Mouse (Mus musculus) stomach, adult 2 months (tissue): ENCODE results near the gene Adcy6. TPM values are rescaled to one million over a fixed set of nuclear protein-coding genes. Genes with fewer than 3 reads are reported as not detected.

ENCODE experiments used
- polyA plus RNA-seq: library from polyadenylated mRNA; depleted of rRNA; stranded (reverse); fragments of >200 nt; gene quantifications from 2 replicates; pipeline ENCODE4 v1.2.3, GENCODE M21; 2012; rRNA removed

The Adcy6 gene
- polyA plus RNA-seq = 45.7 and 64.2 TPM in 2 replicates

DNA sequence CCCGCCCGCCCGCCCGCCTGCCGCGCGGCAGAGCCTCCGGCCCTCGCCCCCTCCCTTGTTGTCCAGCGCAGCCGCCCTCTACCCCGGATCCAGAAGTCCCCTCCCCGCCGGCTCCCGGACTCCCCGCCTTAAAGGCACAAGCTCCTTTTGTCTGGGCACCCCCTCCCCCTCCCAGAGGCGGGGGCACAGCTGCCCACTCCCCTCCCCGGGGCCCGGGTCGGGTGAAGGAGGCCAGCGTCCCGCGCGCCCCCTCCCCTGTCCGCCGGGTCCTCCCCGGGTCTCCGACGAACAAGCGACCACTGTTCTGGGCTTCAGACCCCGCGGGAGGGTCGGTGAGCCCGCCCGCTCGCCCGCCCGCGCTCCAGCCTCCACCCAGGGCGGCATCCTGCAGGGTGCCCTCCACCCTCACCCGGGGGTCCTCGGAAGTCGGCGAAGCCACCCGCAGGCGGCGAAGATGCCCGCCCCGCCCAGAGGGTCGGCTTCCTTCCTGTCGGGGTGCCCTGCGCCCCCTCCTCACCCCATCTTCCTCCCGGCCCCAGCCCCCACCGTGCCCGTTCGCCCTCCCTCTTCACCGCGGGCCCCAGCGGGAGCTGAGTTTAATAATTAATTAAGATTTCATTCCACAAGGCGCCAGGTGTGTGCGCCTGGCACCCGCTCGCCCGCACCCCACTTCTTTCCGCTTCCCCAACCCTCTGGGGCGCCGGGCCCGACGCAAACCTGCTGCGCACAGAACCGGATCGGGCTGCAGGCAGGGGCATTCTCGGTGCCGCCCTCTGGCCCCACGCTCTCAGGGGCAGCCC lies at the start of gene Adcy6:
TSS of gene Adcy6 (minus strand) at position 746 of the 800 bp plus-strand sequence.

DNA sequence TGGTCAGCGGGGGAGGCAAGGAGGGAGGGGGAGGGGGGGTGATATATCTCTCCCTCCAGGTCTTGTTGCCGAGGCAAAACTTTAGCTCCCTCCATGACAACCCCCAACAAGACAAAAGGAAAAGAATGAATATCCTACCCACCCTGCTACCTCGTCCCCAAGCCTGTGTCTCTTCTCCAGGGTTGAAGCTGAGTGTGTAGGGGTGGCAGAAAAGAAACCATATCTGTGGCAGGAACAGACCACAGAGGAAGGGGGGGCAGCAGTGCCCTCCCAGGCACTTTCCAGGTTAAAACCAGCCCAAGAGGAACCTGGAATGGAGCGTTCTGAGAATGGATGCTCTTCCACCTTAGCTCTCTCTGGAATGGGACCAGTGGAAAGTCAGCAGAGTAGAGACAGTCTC lies 20.7 kb upstream of the Adcy6 start, which contains the start of gene Cacnb3:
TSS of gene Cacnb3 (plus strand) at position 301 of the 400 bp plus-strand sequence.

DNA sequence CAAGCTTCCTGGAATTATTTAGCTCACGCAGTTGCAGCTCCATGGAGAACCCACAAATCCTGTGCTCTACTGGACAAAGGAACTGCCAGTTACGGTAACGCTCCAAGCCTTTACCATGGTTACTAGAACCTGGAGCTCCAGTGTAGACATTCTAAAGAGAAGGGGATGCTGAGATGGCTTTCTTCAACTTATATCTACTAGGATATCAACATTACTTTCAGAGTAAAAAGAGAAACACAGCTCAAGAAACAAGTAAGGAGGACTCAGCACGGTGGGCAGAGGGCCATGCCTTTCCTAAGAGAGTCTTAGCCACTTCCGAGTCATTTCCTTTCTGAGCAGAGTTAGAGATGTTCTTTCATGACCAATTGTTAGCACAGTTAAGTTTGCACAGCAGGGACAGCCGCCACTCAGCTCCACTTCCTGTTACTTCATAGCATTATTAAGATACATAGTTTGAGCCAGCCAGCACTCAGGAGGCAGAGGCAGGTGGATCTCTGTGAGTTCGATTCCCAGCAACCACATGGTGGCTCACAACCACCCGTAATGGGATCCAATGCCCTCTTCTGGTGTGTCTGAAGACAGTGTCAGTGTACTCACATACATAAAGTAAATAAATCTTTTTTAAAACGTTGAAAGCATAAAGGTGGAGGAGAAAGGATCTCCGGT lies 38.9 kb downstream of the Adcy6 start, which contains the start of the genes Ccnt1 and 4930415O20Rik:
TSS of gene Ccnt1 (minus strand) at position 51 of the 666 bp plus-strand sequence.
TSS of gene 4930415O20Rik (plus strand) at position 132 of the 666 bp plus-strand sequence.

Other genes with a start within 250 kb of the Adcy6 start
- not detected in 2 replicates for gene Olfr283, start 229.1 kb downstream of the Adcy6 start, polyA plus RNA-seq
- gene Olfr282, start 178.9 kb downstream of the Adcy6 start, polyA plus RNA-seq = not detected in 2 replicates
- not detected in 2 replicates for gene Olfr281, start 157.5 kb downstream of the Adcy6 start, polyA plus RNA-seq
- not detected in 2 replicates for gene OR5BS1P, start 140.2 kb downstream of the Adcy6 start, polyA plus RNA-seq
- not detected in 2 replicates for gene Lalba, start 127.4 kb downstream of the Adcy6 start, polyA plus RNA-seq
- gene Olfr279, start 117.7 kb downstream of the Adcy6 start, polyA plus RNA-seq = not detected in 2 replicates
- gene Kansl2, start 75.8 kb downstream of the Adcy6 start, polyA plus RNA-seq = 9.7 and 11.1 TPM in 2 replicates
- gene Ccnt1, start 39.2 kb downstream of the Adcy6 start, polyA plus RNA-seq = 0.94 and 2.3 TPM in 2 replicates
- gene 4930415O20Rik, start 39.1 kb downstream of the Adcy6 start, polyA plus RNA-seq = 0.85 and 2.0 TPM in 2 replicates
- 38.3 and 44.2 TPM in 2 replicates for gene Cacnb3, start 20.8 kb upstream of the Adcy6 start, polyA plus RNA-seq
- 11.8 and 12.9 TPM in 2 replicates for gene Ddx23, start 52.8 kb upstream of the Adcy6 start, polyA plus RNA-seq
- gene Rnd1, start 67.4 kb upstream of the Adcy6 start, polyA plus RNA-seq = 0.57 and 0.62 TPM in 2 replicates
- gene Ccdc65, start 98.1 kb upstream of the Adcy6 start, polyA plus RNA-seq = 0.43 and 0.45 TPM in 2 replicates
- 18.3 and 25.4 TPM in 2 replicates for gene Fkbp11, start 118.1 kb upstream of the Adcy6 start, polyA plus RNA-seq
- 36.3 and 39.5 TPM in 2 replicates for gene Arf3, start 153.1 kb upstream of the Adcy6 start, polyA plus RNA-seq
- gene Wnt10b, start 168.1 kb upstream of the Adcy6 start, polyA plus RNA-seq = 0.16 and 0.58 TPM in 2 replicates
- not detected in 2 replicates for gene Wnt1, start 179.8 kb upstream of the Adcy6 start, polyA plus RNA-seq
- 0.02 TPM in 2 replicates for gene Ddn, start 199.4 kb upstream of the Adcy6 start, polyA plus RNA-seq
- 27.3 and 30.3 TPM in 2 replicates for gene Prkag1, start 221.4 kb upstream of the Adcy6 start, polyA plus RNA-seq